Mouse (Mus musculus): ENCODE data around the gene Usp11.

The Usp11 gene

GRCm38 (mm10) chrX:20703741-20704290, at the start of gene Usp11:
Usp11 (plus strand) TSS chrX:20703906.
- peak; percentile 20 for DNase-seq

DNA sequence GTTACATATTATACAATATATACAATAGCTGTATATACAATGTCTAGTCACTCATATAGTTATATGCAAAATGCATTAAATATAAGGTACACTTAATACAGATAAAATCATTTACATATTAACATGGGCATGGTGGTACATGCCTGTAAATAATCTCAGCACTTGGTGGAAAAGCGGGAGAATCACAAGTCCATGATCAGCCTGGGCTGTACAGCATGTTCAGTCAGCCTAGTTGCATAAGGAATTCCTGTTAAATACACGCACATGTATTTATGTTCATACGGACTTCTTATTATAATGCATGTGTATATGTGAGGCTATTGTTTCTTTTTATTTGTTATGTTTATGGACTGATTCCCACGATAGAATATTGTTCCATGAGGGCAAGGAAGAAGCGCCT, 46.1 kb upstream of the Usp11 start:
- no peak for DNase-seq

DNA sequence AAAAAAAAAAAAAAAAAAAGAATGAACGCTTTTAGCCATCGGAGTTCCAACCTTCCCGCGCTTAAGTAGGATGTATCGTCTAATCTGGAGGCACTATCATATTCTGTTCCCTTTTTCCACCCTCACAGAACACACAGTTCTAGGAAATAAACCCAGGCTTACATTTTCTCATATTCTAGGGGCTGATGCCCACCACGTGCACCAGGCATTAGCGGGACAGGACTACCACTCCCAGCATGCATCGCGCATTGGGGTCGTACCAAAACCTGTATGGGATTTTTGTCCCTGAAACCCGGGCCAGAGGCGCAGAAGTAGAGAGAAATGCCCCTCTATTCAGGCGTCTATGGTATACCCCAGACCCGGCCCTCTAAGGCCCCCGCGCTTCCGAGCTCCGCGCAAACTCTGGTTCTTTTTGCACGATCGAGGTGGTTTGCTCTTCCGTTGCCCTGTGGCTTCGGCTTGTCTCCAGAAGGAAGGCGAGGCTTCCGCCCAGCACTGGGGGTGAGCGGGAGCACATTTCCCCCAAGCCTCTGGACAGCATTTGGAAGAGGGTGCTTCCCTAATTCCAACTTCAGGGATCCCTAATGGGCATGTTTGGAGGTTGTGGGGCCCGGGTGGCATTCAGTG, 45.6 kb upstream of the Usp11 start, which contains the start of gene Uba1:
TSS of gene Uba1 (plus strand) at position 301 of the 627 bp plus-strand sequence.
- peak; percentile 68 for DNase-seq

DNA sequence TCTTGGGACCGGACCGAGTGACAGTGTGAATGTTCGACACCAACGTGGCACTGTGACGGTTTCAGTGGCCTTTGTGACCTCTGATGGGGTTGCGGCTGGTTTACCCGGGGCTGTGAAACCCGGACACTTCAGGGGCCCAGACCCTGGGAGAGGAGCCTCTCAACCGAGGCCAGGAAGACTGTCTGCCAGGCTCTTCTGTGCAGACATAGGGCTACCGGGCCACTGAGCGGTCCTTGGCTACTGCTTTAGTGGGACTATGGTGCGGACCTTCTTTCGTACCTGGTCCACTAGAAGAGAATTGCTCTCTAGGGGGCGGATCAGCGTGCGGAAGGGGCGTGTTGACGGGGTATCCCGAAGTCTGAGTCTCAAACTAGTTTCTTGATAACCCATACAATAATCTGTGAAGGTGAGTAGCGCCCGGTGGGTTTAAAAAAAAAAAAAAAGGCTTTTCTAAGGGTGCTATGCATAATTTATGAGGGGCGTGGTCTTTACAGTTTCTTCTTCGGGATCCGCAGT, 44.8 kb upstream of the Usp11 start:
- no peak for DNase-seq

- no peak for DNase-seq
These were observed 41.4 kb upstream of the Usp11 start for GRCm38 (mm10) chrX:20662317-20662715.

DNA sequence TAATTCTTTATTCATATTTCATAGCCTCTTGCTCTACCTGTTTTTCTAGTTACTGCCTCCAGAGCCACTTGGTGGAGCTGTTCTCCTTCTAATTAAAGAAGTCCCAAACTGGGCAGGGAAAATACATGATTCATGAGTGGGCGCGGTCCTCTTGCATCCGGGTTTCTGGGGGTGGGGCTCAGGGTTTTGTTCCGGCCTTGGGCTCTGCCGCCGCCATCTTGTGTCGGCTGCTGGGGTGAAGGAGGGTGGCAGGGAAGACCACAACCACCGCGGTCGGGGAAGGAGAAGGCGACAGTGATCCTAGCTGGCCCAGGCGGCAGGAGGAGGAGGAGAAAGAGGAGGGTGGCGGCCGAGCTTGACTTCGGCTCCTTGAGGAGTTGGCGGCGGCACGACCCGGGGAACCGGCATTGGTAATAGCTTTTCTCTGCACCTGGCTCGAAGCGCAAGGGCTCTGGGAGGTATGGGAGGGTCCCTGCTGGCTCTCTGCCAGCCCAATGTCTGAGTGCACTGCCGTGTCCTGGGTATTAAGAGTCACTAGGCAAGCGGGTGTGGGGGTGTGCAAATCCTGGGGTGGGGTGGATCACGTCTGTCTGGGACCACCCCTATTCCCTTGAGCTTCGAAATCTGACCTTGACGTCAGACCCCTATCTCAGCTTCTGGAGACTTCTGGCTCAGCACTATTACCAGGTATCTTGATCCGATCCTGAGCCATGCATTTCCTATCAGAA, 40.8 kb upstream of the Usp11 start:
- DNase-seq: peak; percentile 86

- no peak for DNase-seq
These were observed 40.3 kb upstream of the Usp11 start for GRCm38 (mm10) chrX:20663444-20663790.

GRCm38 (mm10) chrX:20687519-20688067, 16.1 kb upstream of the Usp11 start, which contains the start of gene Cdk16:
Cdk16 (plus strand) TSS chrX:20687954.
- peak; percentile 86 for DNase-seq

DNA sequence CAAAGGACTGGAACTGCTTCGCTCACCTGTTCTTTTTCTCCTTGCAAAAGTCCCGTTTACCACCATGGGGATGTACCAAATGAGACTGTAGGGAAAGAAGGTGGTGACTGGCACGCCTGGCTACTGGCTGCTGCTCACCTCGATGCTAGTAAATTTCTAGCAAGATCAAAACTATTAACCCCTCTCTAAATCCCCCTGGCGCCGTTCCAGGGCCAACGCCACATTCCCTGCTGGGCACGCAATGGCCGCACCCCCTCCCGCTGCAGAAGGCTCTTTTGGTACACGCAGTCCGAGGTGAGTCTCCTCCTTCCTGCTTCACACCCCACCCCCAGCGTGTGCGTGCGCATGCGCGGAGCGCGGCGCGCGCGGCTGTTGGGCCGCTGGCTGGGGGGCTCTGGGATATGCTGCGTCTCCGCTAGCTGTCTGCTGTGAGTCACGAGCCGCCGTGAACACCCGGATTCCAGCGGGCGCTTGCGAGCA, 15.6 kb upstream of the Usp11 start:
- DNase-seq: peak; percentile 76

DNA sequence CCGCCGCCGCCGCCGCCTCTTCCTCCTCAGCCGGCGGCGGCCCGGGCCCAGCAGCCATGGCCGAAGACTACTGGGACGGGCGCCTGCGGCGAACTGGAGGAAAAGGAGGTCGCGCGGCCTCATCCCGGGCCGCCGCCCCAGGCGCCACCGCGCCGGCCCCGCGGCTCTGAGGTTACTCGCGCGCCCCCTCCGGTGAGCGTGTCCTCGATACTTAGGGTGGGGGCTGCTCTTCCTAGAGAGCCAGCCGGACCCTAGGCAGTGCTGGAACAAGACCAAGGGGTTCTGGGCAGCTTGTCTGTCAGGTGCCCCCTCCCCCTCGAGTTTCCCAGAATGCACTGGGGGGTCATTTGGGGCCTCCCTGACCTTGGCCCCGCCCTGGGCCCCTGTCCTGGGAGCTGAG, 15.1 kb upstream of the Usp11 start:
- peak; percentile 57 for DNase-seq

DNA sequence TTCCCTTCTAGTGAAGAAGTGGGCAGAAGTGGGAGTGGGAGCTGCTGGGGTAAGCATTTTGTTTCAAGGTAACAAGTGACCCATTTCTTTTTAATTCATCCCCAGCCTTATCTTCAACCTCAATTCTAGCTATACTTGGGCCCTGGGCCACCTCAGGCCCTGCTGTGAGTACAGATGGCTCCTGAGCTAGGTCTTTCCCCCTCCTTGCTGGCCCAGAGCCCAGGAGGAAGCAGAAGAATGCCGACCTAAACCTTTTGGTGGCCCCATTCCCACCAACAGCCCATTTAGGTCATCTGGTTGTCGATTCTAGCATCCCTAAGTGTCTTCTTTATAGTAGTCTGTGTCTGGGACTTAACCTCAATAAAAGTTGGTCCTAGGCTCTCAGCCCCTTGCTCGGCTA, 12.1 kb upstream of the Usp11 start:
- DNase-seq: no peak

GRCm38 (mm10) chrX:20692616-20693015, 11.1 kb upstream of the Usp11 start:
- no peak for DNase-seq

- no peak for DNase-seq
These were observed 7.9 kb upstream of the Usp11 start for GRCm38 (mm10) chrX:20695842-20696241.

- peak; percentile 75 for DNase-seq
These were observed 783 bp downstream of the Usp11 start for GRCm38 (mm10) chrX:20704295-20705082.

- DNase-seq: no peak
These were observed 1.3 kb downstream of the Usp11 start for GRCm38 (mm10) chrX:20705083-20705402.

DNA sequence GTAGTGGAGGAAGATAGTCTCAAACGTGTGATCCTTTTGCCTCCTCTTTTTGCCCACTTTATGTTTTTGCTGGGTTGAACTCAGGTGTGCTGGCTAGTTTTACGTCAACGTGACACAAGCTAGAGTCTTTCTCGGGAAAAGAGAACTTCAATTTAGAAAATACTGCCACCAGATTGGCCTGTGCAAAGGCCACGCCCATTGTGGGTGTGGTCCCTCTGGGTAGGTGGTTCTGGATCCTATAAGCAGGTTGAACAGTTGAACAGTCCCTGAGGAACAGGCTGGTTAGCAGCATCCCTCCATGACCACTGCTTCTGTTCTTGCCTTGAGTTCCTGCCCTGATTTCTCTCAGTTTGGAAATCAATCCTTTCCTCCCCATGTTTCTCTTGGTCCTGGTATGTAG, 25.0 kb downstream of the Usp11 start:
- DNase-seq: no peak

DNA sequence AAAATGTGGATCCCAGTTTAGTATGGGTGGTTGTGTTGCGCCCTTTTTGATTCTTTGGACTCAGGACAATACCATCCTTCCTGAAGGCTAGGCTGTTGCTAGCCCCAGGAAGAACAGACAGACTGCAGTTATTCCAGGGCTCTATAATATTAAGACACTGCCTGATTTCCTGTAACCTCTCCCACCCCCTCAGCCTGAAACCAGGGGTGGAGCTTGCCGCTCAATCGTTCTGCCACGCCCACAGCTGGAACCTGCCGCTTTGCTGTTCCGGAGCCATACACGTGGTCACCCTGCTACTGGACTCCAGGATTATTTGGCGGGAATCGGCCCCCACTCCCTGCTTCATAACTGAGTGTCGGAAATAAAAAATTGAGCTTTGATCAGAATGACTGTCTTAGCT, 26.3 kb downstream of the Usp11 start:
- DNase-seq: peak; percentile 1

- no peak for DNase-seq
These were observed 32.8 kb downstream of the Usp11 start for GRCm38 (mm10) chrX:20736479-20736878.

DNA sequence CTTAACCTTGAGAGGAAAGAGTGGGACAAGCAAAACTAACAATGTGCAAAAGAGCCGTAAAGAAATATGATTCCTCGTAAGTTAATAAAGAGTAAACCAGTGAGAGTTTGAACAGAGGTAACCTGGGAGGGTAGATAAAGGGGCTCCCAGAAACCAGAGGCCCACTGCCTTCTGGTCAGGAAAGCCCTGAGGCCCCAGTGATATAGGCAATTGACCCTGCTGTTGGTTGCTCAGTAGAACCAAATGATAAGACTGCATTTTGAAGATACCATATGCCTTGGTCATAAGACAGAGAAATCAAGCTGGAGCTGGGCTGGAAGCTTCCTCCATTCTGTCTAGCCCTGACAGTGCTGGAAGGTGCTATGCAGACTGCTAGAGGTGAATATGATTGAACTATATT, 45.1 kb downstream of the Usp11 start:
- DNase-seq: no peak

DNA sequence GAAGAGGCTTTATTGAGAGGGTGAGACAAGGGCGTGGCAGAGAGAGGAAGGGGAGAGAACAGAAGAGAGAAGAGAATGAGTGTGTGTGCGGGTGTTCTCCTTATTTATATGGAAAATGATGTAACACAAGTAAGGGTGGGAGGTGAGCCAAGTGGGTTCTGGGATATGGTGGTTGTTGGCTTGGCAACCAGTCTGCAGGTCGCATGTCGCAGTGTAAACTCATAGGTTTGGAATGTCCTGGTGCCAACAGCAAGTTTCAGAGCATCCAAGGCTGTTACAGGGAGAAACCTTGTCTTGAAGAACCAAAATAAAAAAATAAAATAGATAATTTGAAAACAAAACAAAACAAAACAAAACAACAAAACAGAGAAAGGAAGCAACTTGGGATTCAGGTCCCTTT, 57.5 kb downstream of the Usp11 start:
- DNase-seq: no peak

All from lung, postnatal 14 days (tissue).